Mouse (Mus musculus): Measurements from ENCODE around the gene Arhgdib.

GRCm38 (mm10) chr6:136952930-136953329 is 11.2 kb upstream of the Arhgdib start:
- TF ChIP-seq CTCF (IDR thresholded peaks at IDR 0.05; ENCODE audit: low read depth) (no peak), EP300 (IDR thresholded peaks at IDR 0.05; ENCODE audit: low read depth) (no peak)
